Mouse (Mus musculus) C2C12 (cell line): ENCODE data around the gene Psrc1.

Source experiments
- CEBPB ChIP-seq: IDR thresholded peaks from one replicate; pipeline ENCODE4 v1.6.1; 2011; ENCODE audit warnings: low read depth, mild to moderate bottlenecking, control low read depth, moderate library complexity
- CTCF ChIP-seq: IDR thresholded peaks from one replicate; pipeline ENCODE4 v1.5.1; 2011; ENCODE audit not compliant: control insufficient read depth, insufficient read depth, insufficient read length
- FOSL1 ChIP-seq: IDR thresholded peaks from one replicate; pipeline ENCODE4 v1.8.0; 2011; ENCODE audit warnings: mild to moderate bottlenecking, low read length; ENCODE audit not compliant: poor library complexity, insufficient read depth, severe bottlenecking
- MAX ChIP-seq: IDR thresholded peaks from one replicate; pipeline ENCODE4 v1.6.1; 2011; ENCODE audit warnings: mild to moderate bottlenecking, control low read depth
- USF1 ChIP-seq: IDR thresholded peaks from one replicate; pipeline ENCODE4 v1.6.1; 2011; ENCODE audit warnings: low read depth, mild to moderate bottlenecking, control low read depth, moderate library complexity

DNA sequence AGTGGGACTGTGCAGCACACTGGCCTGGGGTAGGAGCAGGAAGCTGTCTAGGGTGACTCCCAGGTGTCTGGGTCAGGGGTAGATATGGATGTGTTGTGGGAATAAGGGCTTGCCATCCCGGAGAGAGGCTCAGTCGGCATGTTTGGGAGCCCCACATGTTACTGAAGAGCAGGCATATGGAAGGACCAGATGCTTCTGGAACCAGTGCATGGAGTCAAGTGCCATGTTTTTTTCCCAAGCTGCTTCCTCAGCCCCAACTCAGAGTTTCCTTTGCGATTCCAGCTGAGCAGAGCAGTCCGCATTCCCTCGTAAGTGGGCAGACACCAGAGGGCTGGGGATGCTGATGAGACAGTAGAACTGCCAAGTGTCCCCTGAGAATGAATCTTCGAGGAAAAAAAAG, 39.4 kb downstream of the Psrc1 start:
- TF ChIP-seq CTCF (no peak), MAX (no peak), USF1 (no peak), FOSL1 (no peak), CEBPB (no peak)
